Comparison of ENCODE assay signal across 14 mouse cellular contexts in genomic region chr2:117868857-117869256, GRCm38 (mm10).
"Had no signal": no experiment of that assay in that cellular context is flagged by ENCODE, and none has a peak within 500 bp of the region (broad histone marks: within the 10 kb centered on the region; RNA-seq: fewer than 3 reads in every experiment).

No protein-coding gene starts in this region.

- H3K36me3 ChIP-seq: midbrain, embryonic 10.5 days; midbrain, embryonic 12.5 days; neural tube, embryonic 12.5 days; stomach, embryonic 15.5 days had no signal

- H3K9ac ChIP-seq: lung, embryonic 14.5 days; midbrain, embryonic 12.5 days; neural tube, embryonic 12.5 days; stomach, embryonic 15.5 days had no signal

- H3K9me3 ChIP-seq: midbrain, embryonic 10.5 days; midbrain, embryonic 12.5 days; neural tube, embryonic 12.5 days; stomach, embryonic 15.5 days had no signal

- H3K27ac ChIP-seq: midbrain, embryonic 10.5 days; midbrain, embryonic 12.5 days; neural tube, embryonic 12.5 days; stomach, embryonic 15.5 days; stomach, postnatal 0 days had no signal

- H3K4me2 ChIP-seq: lung, embryonic 14.5 days; midbrain, embryonic 12.5 days; neural tube, embryonic 12.5 days; stomach, embryonic 15.5 days had no signal

- DNase-seq: lung, adult 18-20 months; lung, embryonic 14.5 days; lung, postnatal 10 days; lung, postnatal 4 days; midbrain, embryonic 14.5 days; right cerebral cortex, postnatal 14 days; thymus, adult 2 months; thymus, postnatal 25 days; thymus, postnatal 4 days had no signal

- H3K27me3 ChIP-seq: midbrain, embryonic 12.5 days; neural tube, embryonic 12.5 days; stomach, embryonic 15.5 days had no signal

- H3K4me3 ChIP-seq: midbrain, embryonic 10.5 days; midbrain, embryonic 12.5 days; neural tube, embryonic 12.5 days; stomach, embryonic 15.5 days had no signal
